Mouse (Mus musculus): ENCODE data around the gene Chad.

The Chad gene

GRCm38 (mm10) chr11:94564437-94565150 lies at the start of gene Chad:
Gene Chad (plus strand): TSS chr11:94565047.
- DNase-seq (ENCODE audit: extremely low spot score): peak; percentile 31

GRCm38 (mm10) chr11:94521219-94521843 lies 43.5 kb upstream of the Chad start, which contains the start of gene Mycbpap:
Gene Mycbpap (minus strand): TSS chr11:94521742.
- DNase-seq (ENCODE audit: extremely low spot score): peak; percentile 82

GRCm38 (mm10) chr11:94526171-94526879 lies 38.5 kb upstream of the Chad start:
- peak; percentile 45 for DNase-seq (ENCODE audit: extremely low spot score)

- no peak for DNase-seq (ENCODE audit: extremely low spot score)
Measured at GRCm38 (mm10) chr11:94528879-94529278, 36.0 kb upstream of the Chad start.

- DNase-seq (ENCODE audit: extremely low spot score): no peak
Measured at GRCm38 (mm10) chr11:94533171-94533570, 31.7 kb upstream of the Chad start.

- DNase-seq (ENCODE audit: extremely low spot score): no peak
Measured at GRCm38 (mm10) chr11:94538733-94539292, 26.0 kb upstream of the Chad start.

- DNase-seq (ENCODE audit: extremely low spot score): no peak
Measured at GRCm38 (mm10) chr11:94539761-94540160, 25.1 kb upstream of the Chad start.

- DNase-seq (ENCODE audit: extremely low spot score): no peak
Measured at GRCm38 (mm10) chr11:94542400-94542799, 22.4 kb upstream of the Chad start.

- no peak for DNase-seq (ENCODE audit: extremely low spot score)
Measured at GRCm38 (mm10) chr11:94543344-94543743, 21.5 kb upstream of the Chad start.

GRCm38 (mm10) chr11:94543932-94544331 lies 20.9 kb upstream of the Chad start:
- peak; percentile 68 for DNase-seq (ENCODE audit: extremely low spot score)

GRCm38 (mm10) chr11:94544422-94544821 lies 20.4 kb upstream of the Chad start:
- DNase-seq (ENCODE audit: extremely low spot score): no peak

GRCm38 (mm10) chr11:94546381-94546780 lies 18.5 kb upstream of the Chad start:
- DNase-seq (ENCODE audit: extremely low spot score): no peak

GRCm38 (mm10) chr11:94547271-94547670 lies 17.6 kb upstream of the Chad start:
- DNase-seq (ENCODE audit: extremely low spot score): no peak

GRCm38 (mm10) chr11:94548041-94548784 lies 16.6 kb upstream of the Chad start:
- DNase-seq (ENCODE audit: extremely low spot score): no peak

- peak; percentile 93 for DNase-seq (ENCODE audit: extremely low spot score)
Measured at GRCm38 (mm10) chr11:94548888-94549690, 15.8 kb upstream of the Chad start, which contains the start of gene Rsad1. Gene Rsad1 (minus strand): TSS chr11:94549255.

- no peak for DNase-seq (ENCODE audit: extremely low spot score)
Measured at GRCm38 (mm10) chr11:94549691-94550441, 15.0 kb upstream of the Chad start.

GRCm38 (mm10) chr11:94550442-94550744 lies 14.5 kb upstream of the Chad start:
- no peak for DNase-seq (ENCODE audit: extremely low spot score)

- DNase-seq (ENCODE audit: extremely low spot score): no peak
Measured at GRCm38 (mm10) chr11:94558226-94558625, 6.6 kb upstream of the Chad start.

- DNase-seq (ENCODE audit: extremely low spot score): no peak
Measured at GRCm38 (mm10) chr11:94563383-94563782, 1.5 kb upstream of the Chad start.

GRCm38 (mm10) chr11:94563821-94564220 lies 1.0 kb upstream of the Chad start:
- no peak for DNase-seq (ENCODE audit: extremely low spot score)
